Mouse (Mus musculus) G1E (cell line): Measurements from ENCODE around the gene Taf1c.

Experiments
- CTCF ChIP-seq: IDR thresholded peaks from 2 replicates; pipeline ENCODE4 v1.5.1; 2012; ENCODE audit warnings: low read depth, low read length, inconsistent platforms, mixed read lengths
- GATA1 ChIP-seq: IDR thresholded peaks from 2 replicates; pipeline ENCODE4 v1.6.1; 2012; ENCODE audit warnings: borderline replicate concordance, low read length, inconsistent platforms, mixed read lengths

DNA sequence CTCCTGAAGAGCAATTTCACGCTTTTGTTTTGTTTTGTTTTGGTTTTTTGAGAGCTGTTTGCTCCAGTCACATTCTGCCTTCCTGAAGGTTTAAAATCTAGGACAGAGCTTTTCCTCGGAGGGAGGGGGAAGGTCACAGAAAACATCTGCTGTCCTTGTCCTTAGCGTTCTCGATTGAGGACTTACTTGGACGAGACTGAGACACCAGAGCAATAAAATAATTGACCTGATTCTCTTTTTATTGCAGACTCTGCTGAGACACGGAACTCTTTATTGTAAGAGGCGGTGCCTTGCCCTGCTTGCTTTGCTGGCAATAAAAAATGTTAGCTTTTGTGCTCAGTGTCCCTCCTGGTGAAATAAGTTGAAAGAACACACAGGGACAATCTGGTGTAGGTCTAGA is 34.8 kb upstream of the Taf1c start:
- TF ChIP-seq CTCF (no peak), GATA1 (no peak)
